Mouse (Mus musculus) gastrocnemius, adult 18-20 months (tissue): ENCODE data around the gene Dyrk2. TPM values are rescaled to one million over a fixed set of nuclear protein-coding genes. Genes with fewer than 3 reads are reported as not detected.

Source experiments
- DNase-seq: peaks from one replicate; pipeline ENCODE4 v3.0.0; 2021; ENCODE audit warnings: low spot score
- total RNA-seq, 2 experiments: library from RNA; stranded (reverse); gene quantifications; 2 replicates each; pipeline ENCODE4 v1.2.3; 2021

The Dyrk2 gene
- total RNA-seq, 2 experiments from 2014 or later, result 63.8 to 88.7 TPM

DNA sequence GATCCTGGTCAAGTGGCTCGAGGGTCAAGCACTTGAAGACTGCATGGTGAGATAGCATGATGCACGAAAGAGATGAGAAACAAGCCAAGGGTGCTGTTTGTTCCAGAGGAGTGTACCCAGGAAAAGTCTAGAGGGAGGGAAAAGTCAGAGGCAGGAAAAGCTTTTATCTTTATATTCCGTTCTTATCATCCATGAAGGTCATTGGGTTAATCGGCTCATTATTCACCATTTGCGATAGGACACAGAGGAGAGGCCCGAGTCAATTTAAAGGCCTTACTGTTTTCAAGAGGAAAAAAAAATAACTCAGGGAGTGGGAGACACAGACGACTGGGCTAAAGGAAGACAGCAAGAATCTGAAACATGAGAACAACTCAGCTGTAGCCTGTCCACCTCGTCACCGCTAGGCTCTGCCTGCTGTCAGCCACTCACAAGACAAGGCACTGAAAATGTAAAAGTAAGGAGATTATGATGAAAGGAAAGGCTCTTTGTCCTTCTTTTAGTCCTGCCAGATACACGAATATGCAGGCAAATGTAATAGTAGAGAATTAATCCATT, 22.9 kb downstream of the Dyrk2 start:
- DNase-seq, result no peak

DNA sequence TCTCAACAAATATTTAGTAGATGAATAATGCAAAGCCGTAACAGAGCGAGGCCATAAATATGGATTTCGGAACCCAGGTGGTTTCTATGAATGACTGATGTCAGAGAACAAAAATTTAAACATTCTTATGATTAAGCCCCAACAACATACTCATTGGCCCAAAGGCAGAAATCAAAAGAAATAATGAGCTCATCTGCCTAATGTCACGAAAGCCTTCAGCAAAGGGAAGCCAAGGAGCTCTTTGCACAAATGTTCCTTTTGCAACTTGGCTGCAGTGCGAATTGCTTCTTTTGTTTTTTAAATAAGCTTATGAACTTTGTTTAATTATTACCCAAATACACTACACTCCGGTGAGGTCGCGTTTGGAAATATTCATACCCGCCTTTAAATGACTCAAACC, 29.4 kb downstream of the Dyrk2 start:
- no peak for DNase-seq

DNA sequence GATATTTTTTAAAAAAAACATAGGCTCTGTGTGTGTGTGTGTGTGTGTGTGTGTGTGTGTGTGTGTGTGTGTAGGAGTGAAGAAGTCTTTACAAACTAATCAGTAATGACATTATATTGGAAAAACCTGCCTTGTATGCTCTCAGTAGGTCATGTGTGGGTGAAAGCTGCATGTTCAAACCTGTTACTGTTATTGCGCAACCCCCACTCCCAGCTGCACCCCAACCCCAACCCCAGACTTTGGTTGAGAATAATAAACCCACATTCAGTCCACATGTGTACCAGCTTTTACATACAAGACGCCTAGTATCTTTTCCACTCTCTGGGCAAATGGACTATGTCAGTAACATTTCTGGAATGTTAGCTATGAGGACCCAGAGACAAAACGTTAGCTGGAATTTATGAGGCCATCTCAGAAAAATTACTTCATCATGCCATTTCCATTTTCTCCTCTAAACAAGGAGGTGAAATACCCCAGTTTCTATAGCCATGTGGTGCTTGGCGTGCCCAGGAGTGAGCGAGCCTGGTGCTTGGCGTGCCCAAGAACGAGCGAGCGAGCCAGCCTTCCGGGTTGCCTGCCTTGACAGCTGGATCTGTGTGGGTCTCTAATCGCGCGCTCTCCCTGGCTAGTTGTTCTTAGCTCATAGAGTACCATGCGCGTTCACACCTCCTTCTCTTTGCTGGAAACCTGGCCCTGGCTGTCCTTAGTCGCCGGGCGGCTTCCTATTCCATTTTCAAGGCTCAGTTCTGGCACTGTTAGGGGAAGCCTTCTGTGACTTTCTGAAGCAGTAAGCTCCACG, 30.5 kb downstream of the Dyrk2 start:
- DNase-seq, result no peak

DNA sequence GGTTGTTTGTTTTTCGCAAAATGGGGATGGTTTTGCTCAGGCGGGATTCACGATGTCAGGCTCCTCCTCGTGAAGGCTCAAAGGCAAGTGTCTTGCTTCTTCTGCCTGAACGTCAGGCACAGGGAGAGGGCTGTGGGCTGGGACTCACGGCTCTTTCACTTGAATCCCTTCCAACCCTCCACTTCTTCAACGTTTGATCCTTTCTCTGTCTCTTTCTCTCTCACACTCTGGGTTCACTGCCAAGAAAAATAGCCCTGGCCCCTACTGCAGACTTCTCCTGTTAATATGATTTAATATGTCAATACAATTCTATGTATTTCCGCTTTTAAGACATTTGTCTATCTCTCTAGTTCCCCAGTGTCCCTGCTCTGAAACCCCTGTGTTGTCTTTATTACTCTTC, 32.4 kb downstream of the Dyrk2 start:
- DNase-seq, result no peak

DNA sequence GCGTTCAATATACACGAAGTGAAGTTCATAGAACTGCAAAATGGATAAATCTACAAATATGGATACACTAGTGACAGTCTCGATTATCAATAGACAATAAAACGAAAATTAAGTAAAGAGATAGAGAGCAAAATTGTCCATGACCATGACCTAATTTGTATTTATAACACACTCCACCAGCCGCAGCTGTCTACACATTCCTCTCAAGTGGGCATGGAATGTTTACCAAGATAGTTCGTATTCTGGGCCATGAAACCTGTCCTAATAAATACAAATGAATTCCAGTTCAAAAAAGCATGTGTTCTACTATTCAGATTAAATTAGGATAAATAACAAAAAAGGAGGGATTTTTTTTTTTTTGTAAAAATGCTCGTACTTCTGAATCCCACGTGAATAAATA, 38.8 kb downstream of the Dyrk2 start:
- DNase-seq, result no peak

DNA sequence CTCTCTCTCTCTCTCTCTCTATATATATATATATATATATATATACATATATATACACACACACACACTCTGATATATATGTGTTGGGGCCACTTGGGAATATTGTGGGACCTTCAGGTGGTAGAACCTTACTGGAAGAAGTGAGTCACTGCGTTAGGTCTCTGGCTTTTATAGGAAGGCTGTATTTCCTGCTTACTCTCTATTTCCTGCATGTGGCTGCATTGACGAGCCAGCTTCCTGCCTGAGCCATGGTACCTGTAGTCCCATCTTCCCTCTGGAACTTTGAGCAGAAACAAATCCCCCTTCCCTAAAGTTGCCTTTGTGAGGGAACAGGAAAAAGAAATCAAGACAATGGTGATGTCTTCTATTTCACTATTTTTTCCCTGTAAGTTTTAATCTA, 40.4 kb downstream of the Dyrk2 start:
- DNase-seq, result no peak

DNA sequence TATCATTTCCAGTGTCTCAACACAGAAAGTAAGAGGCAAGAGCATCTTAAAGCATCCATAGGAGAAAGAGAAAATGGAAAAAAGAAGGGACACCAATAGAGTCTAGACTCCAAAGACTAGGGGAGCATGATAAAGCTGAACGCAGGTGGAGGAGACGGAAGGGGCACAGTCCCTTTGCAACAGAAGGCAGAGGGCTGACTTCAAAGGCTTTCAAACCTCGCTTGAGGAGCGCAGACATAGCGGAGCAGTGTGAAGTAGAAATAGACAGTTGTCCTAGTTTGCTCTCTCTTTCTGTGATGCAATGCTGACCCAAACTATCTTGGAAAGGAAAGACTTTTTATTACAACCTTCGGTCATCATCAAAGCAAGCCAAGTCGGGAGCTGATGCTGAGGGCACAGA, 42.9 kb downstream of the Dyrk2 start:
- no peak for DNase-seq

DNA sequence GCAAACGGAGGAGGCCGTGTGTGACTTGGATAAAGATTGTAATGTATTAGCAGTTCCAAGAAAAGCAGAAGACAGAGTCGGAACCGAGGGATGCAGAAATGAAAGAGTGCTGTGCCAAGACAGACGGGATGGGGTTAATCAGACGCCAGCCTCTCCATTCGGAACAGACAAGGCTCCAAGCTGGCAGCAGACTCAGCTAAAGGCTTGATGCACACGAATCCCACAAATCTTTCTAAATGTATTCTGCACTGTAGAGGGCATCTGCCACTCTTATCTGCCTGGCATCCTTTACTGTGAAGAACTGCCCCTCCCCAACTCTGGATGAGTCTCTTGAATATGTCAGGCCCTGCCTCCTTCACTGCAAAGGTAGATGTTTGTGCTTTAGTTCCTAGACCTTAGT, 45.2 kb downstream of the Dyrk2 start:
- no peak for DNase-seq

DNA sequence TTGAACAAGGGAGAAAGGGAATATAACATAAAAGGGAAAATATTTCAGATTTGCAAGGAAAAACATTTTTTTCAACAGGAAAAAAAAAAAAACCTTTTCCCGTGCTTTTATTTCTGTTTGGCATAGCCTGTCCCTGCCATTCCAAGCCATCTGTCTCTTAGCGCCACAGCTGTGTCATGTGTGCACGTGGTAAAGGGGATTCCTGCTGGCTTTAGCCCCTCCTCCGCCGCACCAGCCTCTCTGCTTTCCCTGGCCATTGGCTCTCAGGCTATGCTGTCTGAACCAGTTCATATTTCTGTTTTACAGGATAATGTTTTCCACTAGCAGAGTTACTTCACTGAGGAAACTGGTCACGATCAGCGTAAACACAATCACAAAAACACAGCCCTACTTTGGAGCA, 49.1 kb downstream of the Dyrk2 start:
- no peak for DNase-seq

DNA sequence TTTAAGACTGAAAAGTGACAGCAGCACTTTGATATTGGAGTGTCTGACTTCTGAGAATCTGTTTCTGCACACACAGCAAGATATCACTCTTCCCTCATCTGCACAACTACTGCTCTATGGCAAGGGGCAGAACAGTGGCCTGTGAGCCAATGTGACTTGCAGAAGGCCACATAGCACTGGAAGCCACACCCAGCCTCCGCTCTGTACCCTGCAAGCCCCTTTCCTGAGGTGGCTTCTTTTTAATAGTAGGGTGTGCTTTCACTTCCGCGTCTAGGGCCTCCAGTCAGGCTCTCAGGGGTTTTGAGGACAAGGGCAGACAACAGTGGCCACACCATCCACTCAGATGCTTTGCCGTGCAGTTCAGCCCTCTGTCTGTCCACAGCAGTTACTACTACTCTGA, 50.2 kb downstream of the Dyrk2 start:
- DNase-seq, result no peak

DNA sequence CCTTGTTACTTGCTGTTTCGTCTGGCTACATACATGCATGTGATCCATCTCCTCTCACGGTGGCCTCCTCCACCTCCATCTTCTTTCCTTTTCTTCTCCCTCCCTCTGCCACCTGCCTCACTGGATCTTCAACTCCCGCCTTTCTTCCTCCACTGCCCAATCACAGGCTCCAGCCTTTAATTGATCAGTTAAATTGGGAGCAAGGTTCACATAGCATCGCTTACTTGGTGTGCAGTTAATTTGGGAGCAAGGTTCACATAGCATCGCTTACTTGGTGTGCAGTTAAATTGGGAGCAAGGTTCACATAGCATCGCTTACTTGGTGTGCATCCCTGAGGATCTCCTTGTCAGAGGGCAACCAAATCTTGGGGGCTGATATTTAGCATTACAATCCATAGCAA, 52.9 kb downstream of the Dyrk2 start:
- DNase-seq, result no peak

DNA sequence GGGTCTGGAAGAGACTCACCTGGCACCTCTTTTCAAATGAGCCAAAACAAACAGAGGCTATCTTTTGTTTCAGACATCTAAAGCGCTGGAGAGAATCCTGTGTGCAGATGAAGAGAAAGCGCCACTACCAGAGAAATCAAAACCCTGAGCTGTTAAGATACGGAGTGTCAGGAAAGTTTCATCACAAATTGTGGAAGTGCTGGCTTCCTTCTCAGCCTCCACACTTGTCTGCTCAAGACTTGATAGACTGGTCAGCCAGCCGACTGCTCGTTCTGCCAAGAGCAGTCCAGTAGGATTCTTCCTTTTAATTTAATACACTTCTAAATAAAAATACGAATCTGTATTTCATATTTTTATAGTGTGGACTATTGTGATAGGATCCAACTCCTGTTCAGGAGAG, 58.1 kb downstream of the Dyrk2 start:
- no peak for DNase-seq

DNA sequence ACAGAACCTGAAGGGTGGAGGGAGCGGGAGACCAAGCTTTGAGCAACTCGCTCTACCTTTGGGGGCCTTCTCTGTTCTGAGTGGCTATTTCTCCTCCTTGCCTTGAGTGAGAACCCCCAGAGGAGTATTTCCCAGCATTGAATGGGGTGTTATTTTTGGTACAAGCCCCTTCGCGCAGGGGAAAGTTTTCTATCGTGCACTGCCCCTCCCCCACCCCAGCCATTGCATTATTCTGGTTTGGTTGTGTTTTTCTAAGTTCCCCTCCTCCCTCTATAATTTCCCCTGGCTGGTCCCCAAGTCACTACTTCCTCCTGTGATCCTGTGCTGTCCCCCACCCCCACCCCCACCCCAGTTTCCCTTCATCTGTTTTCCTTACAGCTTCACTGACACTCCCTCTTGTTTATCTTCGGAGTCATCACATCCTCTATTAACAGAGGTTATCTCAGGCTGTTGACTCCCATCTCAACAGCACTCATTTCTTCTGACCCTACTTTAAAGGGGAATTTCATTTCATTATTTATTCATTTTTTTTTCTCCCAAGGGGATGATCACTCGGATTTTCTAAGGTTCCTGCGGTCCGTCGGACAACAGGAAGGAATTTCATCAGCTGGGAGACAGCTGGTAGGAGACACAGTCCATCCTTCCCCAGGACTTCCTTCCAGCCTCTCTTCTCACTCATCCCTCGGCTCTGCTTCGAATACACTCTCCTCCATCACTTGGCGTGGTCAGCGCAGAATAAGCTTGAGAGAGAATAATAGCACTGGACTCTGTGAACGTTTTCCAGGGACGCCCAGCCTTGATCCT, 58.9 kb downstream of the Dyrk2 start:
- no peak for DNase-seq
